Mouse (Mus musculus): ENCODE results near the gene Tmem100.

The Tmem100 gene

GRCm38 (mm10) chr11:90059241-90059640, 29.1 kb downstream of the Tmem100 start:
- DNase-seq (ENCODE audit: low read depth, low spot score), result no peak

DNA sequence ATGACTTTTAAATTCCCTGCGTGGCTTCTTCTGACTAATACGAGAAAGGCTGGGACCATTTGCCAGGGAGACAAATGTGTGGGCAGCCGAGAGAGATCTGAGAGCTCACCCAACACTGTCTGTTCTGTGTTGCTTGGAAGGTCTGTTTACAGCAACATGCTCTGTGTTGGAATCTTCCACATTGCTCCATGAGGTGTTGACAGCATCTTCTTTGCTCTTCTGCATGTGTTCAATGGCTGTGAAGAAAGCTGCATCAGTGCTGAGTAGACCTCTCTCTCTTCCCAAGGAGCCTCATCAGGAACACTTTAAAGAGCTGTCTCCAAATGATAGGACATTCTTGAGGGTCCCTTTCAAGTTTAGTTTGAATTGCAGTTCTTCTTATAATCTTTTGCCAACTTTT, 32.5 kb downstream of the Tmem100 start:
- no peak for DNase-seq (ENCODE audit: low read depth, low spot score)

DNA sequence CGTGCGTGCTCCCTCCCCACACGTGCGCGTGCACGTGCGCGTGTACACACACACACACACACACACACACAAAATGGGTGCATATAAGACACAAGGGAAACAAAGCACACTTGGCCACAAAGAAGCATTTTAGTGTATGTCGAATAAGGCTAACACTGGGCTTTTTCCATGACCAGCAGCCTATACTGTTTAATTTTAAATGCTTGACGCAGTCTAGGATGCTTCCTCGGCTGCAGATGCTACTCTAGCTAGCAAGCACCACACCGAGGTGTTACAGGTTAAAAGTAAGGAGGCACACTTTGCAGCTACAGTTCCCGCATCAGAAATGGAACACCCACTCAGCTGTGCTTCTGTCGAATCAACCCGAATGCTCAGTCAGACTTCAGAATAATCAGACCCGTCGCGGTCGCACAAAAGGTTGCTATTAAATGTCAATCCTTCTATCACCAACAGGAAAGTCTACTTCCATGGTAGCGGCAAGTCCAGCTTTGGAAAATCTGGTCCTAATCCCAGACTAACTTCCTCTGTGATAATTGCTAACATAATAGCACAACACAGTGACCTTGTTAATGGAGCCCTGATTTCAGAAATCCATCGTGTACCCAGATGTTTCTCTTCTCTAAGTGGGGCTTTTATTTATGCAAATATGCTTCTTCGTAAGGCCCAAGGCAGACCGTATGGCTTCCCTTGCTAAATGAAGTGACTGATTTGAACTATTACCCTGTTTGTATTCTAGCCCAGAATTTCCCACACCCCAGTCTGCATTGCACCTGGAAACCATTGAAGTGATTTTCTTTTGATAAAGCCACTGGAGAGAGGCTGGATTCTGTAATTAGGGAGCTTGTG, 36.5 kb downstream of the Tmem100 start:
- no peak for DNase-seq (ENCODE audit: low read depth, low spot score)

GRCm38 (mm10) chr11:90071747-90072146, 41.6 kb downstream of the Tmem100 start:
- DNase-seq (ENCODE audit: low read depth, low spot score), result peak; percentile 28

GRCm38 (mm10) chr11:90073201-90073600, 43.1 kb downstream of the Tmem100 start:
- no peak for DNase-seq (ENCODE audit: low read depth, low spot score)

DNA sequence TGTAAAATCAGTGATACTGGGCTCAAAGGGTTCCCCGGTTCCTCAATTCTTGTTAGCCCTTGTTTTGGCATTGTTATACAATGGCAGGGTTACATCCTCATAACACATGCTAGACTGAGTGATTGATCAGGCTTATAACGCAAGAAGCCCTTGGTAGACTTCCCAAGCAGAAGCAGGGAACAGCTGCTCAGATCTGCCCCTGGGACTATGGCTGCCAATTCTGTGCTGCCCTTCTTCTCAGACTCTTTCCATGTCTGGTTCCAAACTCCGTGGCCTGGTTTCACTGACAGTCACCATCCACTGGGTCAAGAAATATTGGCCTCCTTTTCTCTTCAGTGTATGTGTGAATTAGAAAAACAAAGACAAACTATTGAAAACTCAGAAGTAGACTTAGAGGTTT, 46.5 kb downstream of the Tmem100 start:
- DNase-seq (ENCODE audit: low read depth, low spot score), result no peak

- no peak for DNase-seq (ENCODE audit: low read depth, low spot score)
Observed at GRCm38 (mm10) chr11:90080678-90081267, 50.6 kb downstream of the Tmem100 start.

- no peak for DNase-seq (ENCODE audit: low read depth, low spot score)
Observed at GRCm38 (mm10) chr11:90081820-90082596, 51.9 kb downstream of the Tmem100 start.

GRCm38 (mm10) chr11:90083042-90083441, 52.9 kb downstream of the Tmem100 start:
- DNase-seq (ENCODE audit: low read depth, low spot score), result no peak

GRCm38 (mm10) chr11:90084166-90084565, 54.0 kb downstream of the Tmem100 start:
- peak; percentile 21 for DNase-seq (ENCODE audit: low read depth, low spot score)
